Mouse (Mus musculus) heart, adult 9 months (tissue): Measurements from ENCODE around the gene Usp39.

Experiments used
- DNase-seq, 2 experiments: peaks; one replicate each; pipeline ENCODE4 v3.0.0; 2022; ENCODE audit warnings: low spot score in 2 of 2

Usp39 gene

DNA sequence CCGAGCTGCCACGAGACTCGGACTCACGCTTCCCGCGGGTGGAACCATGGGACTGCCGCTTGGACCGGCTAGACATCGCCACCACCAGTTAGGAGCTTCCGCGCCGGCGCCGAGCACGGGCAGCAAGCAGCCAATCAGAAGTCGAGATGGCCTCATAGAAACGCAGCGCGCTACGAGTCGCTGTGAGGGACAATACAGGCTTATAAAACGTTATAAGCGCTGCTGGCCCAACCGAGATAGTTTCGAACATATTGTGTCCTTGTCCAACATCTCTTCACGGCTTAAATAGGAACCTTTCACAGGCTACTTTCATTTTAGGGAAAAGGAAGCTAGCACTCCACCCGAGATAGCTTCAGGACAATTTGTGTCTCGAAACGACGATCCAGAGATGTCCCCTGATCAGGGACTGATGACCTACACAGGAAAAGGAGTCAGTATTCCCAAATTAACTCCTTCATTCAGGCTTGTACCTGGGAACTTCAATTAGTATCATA lies at the start of gene Usp39:
Gene Usp39, minus strand, starts transcription at position 111 of the 494 bp plus-strand sequence.
- peak; percentile 94 for DNase-seq

DNA sequence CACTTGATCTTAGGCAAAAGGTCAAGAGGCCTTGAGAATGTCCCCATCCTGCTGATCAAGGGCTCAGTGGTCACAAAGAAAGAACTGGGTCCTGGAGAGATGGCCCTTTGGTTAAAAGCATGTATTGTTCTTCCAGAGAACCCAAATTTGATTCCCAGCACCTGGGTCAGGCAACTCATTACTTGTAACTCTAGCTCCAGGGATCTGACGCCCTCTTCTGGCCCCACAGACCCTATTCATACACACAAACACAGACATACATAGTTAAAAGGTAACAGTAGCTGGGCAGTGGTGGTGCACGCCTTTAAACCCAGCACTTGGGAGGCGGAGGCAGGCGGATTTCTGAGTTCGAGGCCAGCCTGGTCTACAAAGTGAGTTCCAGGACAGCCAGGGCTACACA lies 47.4 kb upstream of the Usp39 start:
- no peak for DNase-seq

DNA sequence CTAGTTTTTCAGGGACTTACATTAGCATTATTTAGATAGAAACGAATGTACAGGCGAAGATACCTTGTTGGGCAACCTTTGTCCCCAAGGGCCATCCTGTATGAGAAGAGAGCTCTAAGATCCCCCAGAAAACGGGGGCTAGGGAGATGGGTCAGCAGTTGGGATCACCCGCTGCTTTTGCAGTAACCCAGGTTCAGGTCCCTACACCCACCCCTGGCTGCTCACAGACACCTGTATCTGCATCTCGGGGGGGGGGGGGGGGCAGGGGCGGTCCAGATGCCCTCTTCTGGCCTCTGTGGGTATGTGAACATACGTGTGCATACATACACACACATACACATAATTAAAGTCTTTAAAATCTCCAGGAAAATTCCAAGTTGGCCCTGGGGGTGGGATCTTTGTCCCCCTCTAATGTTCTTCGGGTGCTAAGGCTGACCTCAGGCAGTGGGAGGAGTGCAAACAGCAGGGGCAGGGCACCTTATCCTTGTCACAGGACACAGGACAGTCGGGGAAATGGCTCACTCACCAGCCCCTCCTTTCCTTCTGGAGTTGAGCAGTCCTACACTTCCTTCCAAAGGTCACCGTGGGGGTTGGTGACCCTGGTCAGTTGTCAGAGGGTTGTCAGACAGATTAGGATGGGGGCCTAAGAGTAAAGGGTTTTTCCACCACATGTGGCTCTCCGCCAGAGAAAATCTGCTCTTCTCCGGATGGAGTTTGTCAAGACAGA lies 46.0 kb upstream of the Usp39 start:
- peak; percentile 79 to 81 for DNase-seq

DNA sequence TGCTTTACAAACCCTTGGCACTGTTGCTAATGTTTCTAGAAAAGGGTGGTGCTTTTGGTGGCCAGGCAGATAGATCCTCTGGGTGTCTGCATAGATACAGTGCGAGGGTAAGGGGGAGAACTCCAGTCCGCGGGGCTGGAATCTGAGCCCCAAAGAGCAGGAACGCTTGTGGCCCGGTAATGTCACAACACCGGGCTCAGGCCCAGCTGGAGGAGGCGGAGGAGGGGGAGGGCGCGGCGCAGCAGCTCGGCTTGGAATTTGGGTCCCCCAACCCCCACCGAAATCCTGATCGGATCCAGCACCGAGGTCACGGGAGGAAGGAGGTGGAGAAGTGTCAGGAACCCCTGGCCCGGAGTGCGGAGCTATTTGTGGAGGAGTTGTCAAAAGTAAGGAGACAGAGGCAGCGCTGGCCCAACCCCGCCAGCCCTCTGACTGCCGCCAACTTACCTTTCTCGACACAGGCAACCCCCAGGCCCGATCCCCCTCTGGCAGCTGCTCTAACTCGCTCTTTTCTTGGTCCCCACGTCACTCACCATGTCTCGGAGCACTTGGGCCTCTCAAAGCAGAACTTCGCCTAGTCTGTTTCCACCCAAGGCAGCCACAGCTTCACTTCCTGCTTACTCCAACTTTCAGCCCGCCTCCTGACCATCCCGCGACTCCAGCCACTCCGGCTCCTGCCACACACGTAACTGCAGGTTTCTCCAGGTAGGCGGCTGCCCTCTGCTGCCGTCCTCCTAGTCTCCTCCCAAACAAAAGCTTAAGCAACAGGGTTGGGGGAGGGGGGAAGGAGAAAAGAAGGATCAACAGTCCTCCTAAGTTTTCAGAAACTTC lies 45.2 kb upstream of the Usp39 start, which contains the start of gene Vamp8:
Gene Vamp8, minus strand, starts transcription at position 763 of the 831 bp plus-strand sequence.
- peak; percentile 91 to 93 for DNase-seq

DNA sequence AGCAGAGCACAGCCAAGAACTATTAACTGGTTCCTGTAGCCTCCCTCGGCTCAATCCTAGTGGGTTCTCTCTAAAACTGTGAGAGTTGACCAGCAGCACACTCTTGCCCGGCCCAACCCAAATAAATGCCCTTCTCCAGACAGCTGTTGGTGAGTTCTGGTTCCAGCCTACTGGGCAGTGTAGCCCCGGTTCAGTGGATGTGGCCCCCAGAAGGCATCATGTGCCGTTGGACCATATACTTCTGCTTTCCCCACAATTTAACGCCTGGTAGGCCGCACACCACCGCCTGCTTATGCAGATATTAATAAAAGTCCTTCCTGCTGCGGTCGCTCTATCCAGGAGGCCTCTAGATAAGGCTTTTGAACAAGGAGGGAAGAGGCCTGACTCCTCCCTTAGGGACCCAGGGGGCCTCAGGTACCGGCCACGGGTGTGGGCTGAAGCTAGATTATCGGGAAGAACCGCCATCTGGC lies 44.5 kb upstream of the Usp39 start:
- DNase-seq = no peak

DNA sequence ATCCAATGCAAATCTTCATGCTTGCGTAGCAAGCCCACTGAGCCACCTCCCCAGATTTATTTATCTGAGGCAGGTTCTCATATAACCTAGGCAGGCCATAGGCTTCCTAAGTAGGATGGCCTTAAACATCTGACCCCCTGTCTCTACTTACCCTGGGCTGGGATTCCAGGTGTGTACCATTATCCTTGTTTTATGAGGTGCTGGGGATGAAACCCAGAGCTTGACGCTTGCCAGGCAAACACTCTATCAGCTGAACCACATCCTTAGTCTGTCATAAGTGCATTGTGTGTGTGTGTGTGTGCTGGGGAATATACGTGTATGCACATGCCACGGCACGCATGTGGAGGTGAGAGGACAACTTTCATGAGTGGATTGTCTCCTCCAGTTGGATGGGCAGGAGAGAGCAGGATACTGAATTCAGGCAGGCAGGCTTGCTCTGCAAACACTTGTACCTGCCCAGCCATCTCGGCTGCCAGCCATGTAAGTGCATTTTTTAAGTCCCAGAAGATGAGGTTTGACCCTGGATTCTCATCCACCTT lies 43.9 kb upstream of the Usp39 start:
- DNase-seq = no peak

DNA sequence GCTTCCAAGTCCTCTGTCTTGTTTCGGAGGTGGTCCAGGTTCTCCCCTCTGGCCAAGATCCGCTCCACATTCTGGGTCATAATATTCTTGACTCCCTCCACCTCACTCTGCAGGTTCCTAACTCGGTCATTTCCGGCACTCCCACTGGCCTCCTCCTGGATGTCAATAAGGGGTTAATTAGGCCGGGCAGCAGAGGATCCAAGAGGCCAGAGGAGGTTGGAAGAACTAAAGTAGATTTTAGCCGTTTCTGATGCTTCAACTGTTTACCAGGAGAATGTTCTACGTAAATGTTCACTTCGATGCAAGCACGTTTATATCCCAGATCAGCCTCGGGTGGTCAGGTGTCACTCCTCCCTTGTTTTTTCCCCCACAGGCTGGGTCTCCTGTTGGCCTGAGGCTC lies 43.3 kb upstream of the Usp39 start:
- no peak for DNase-seq

DNA sequence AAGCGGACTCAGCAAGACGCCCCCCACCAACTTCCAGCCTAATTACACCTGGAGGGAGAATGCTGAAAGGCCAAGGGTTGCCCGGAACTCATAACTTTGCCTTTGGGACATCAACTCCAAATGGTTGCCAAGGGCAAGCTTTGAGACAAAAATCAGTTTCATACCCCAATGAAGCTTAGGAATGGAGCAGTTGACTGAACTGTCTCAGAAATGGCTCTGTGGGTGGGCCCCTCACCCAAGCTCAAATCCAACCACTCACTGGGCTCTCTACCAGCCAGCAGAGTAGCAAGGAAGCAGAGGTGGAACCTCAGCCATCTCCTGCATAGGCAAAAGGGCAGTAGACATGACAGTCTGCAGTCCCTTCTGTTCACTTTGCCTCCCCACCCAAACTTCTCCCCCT lies 42.8 kb upstream of the Usp39 start:
- DNase-seq = no peak

DNA sequence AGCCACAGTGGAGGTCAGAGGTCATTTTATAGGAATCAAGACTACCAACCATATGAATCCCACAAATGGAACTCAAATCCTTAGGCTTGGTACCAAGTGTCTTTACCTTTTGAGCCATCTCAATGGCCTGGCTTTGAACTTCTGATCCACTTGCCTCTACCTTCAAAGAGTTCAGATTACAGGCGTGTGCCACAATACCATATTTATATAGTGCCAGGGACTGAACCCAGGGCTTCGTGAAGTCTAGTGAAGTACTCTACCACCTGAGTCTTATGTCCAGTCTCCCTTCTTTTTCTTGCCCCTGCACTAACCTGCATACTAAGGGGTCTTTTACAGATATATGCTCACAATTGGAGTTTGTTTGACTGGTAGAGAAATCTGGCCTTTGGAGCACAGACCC lies 41.6 kb upstream of the Usp39 start:
- DNase-seq = no peak

DNA sequence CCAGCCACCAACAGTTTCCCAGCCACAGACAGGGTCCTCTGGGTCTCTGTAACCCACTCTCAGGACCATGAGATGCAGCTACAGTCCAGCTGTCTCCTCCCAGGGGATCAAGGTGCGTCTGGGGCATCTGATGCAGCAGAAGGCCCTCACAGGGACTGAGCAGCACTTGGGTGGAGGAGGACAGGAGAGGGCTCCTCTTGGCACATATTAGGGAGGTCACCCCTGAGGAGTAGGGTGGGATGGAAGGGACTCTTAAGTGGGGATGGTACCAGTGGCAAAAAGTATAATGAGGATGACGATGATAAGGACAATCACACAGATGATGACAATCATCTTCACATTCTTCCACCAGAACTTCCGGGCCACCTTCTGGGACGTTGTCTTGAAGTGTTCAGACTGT lies 40.3 kb upstream of the Usp39 start:
- DNase-seq = no peak

DNA sequence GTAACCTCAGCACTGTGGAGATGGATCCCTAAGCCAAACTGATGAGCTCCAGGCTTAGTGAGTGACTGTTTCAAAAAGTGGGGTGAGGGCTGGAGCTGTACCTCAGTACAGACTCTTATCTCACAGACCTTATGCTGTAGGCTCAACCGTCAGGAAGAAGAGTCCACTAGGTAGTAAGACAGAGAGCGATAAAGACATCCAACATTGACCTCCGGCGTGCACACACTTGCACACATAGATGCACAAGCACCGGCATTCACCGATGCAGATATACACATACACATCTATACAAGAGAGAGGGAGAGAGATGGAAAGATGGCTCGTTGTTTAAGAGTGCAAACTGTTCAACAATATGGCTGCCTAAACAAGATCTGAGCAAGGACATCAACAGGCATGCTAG lies 39.0 kb upstream of the Usp39 start:
- no peak for DNase-seq

DNA sequence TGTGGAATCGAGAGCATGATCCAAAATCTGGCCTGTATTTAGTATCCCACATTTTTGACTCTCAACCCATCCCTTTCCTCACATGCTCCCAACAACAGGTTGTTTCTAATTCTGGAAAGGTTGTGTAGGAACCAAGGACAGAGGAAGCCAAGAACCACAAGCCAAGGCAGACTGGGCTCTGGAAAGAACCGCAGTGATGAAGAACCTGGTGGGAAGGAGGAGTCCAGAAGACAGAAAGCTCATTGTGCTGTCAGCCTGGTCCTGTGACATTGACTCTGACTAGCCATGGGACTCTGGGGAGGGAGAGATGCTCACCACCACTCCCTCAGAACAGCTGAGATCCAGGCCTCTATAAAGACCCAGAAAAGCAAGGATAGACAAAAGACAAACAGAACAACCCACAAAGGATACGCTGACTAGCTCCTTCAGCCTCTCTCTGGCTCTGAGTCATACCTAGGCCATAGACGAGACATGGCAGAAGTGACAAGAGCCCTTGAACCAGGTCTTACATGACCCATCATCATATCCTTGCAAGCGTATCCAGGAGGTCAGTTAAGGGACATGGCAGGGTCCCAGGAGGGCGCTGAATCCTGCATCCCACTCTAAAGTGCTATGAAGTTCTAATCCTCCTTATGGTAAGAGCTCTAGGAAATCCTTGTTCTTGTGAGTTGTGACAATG lies 38.3 kb upstream of the Usp39 start:
- DNase-seq = no peak

DNA sequence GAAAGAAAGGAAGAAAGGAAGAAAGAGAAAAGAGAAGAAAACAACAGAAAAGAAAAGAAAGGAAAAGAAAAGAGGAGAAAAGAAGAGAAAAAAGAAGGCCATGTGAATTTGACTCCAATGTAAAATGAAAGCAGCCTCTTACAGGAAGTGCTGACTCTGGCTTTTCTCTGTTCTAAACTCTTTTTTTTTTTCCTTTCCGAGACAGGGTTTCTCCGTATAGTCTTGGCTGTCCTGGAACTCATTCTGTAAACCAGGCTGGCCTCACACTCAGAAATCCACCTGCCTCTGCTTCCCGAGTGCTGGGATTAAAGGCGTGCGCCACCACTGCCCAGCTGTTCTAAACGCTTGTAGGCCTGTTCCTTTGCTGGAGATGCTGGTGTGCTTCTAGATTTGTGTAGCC lies 37.5 kb upstream of the Usp39 start:
- DNase-seq = no peak

DNA sequence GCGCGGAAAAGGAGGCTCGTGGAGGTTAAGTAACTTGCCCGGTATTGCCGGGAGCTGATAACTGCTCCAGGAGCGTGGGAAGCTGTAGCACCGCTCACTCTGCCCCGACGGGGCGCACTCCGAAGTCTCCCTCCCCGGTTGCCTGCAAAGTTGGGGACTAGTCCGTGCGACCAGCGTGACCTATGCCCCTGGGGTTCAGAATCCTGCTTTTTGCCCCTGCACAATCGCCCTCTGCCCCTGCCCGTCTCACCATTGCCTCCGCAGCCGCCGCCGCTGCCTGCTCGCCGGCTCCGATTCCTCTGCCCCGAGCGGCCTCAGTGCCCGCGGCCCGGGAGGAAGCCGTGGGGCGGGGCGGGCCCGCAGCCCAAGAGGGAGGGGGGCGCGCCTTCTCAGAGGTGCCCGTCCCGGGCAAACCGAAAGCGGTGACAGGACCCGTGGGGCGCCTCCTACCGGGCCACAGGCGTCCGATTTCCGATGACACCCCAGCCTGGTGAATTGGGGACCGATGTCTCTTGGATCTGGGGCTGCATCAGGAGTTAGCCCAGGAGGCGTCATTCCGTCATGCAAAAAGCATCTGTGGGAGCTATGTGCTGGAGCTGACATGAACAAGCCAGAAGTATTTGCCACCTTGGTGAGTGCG lies 35.3 kb upstream of the Usp39 start, which contains the start of gene Vamp5:
Gene Vamp5, minus strand, starts transcription at position 338 of the 640 bp plus-strand sequence.
- peak; percentile 88 to 89 for DNase-seq

DNA sequence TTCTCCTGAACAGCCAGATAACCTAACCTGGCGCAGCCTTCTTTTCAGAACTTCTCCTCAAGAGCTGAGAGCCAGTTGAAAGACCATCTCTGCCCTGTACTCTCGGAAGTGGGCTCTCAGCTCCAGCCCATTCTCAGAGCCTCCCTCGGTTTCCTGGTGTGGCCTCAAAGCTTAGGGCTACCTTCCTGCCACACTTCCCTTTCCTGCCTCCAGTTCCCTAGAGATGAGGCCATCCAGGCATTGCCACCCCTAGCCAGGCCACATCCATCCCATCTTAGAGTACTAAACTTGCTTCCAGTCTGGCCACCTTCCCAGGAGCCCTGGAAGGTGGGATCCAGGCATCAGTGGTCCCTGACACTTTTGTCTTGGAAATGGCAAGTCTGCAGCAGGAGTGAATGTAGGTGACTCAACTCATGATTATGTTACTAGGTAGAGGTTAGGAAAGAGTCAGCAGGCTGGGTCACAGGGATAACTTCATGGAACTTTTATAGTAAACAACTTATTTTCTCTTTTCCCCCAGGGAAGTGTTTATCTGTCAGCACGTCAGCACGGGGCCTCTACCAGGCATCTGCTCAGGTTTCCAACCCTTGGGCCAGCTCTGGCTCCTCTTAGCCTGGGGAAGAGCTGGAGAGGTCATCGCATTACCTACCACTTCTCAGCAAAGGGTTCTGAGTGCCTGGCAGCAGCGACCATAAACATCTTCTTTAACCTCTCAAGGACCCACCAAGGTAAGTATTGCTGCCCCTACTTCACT lies 34.6 kb upstream of the Usp39 start:
- peak in 1 of 2 experiments; percentile 42 for DNase-seq

DNA sequence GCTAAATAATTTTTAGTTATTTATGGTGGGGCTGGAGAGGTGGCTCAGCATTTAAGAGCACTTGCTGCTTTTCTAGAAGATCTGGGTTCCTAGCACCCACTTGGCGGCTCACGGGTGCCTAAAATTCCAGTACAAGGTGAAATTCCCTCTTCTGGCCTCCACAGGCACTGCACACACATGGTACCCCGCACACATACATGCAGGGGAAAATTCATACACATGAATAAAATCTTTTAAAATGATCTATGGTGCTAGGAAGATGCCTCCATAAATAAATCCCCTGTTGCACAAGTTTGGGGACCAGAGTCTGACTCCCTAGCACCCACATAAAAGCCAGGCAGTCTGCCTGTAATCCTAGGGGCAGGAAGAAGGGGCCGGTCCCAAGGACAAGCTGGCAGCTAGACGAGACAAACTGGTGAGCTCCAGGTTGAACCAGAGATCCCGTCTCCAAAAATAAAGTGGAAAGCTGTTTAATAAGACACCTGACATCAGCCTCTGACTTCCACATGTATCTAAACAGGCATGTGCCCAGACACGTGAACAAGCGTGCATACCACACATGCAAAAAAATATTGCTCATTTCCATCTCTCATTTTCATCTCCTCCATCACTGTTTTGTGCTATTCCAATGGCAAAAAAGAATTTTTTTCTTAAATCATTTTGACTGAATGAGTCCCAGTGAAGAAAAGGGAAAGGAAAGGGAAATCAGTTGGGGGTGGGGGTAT lies 33.7 kb upstream of the Usp39 start:
- DNase-seq = no peak

DNA sequence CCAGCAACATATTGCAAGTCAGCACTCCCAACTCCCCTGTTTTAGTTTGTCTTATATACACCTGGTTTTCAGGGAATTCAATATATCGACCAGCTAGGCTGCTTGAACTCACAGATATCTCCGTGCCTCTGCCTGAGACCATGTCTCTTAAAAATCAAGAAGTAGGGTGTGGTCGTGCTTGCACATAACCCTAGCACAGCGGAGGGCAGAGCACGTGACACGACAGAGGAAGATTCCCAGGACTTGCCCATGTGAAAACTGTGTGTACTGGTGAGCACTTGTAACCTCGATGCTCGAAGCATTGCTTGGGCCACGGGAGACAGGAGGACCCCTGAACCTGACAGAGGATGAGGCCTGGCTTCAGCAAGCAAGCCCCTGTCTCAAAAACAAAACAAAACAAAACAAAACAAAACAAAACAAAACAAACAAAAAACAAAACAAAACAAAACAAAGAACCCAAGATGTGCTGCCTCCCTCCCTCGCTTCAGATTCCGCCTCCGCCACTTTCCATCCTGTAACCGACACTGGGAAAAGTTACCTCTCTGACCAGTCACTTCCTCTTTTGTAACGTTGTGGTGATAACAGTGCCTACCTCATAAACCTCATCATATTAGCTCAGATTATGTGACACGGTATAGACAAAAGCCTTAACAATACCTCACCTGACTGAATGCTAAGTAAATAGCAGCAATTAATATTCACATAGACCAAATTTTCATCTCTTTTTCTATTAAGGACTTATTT lies 30.0 kb upstream of the Usp39 start:
- DNase-seq = no peak

DNA sequence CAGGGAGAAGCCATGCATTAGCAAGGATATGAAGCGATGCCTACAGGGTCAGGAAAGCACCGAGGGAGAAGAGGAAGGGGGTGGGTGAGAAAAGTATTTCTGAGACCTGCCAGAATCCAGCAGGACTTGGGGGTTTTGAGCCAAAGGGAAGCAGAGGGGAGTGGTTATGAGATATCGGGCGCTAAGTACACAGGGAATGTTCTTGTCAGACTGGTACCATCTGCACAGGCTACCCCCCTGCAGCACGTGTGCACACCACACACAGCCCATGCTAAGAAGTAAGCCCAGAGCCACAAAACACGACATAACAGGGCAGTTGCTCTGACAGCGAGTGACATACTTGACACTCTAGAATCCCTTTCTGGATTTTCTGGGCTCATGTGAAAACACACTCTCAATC lies 29.2 kb upstream of the Usp39 start:
- DNase-seq = no peak

DNA sequence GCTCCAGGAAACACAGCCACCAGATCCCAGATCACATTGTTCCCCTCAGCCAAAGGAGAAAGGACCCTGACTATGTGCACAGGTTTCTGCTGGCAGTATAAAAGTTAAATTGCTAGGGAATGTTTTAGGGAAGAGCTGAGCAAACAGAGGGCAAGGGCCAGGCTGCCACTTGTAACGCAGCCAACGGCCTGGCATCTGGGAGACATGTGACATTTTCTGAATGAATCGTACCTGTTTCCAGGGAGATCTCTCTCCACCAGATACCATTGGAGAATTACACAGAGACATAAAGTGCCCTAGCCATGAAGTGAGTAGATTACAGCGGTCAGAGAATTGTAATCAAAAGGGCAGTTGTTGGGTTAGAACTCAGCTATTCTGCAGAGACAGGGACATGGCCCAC lies 28.2 kb upstream of the Usp39 start:
- no peak for DNase-seq
